Mouse (Mus musculus): ENCODE results near the gene Gm973.

- TF ChIP-seq POLR2A (IDR thresholded peaks at IDR 0.05; ENCODE audit: borderline replicate concordance, extremely low read depth, insufficient read depth, insufficient read length, poor library complexity, severe bottlenecking) (no peak), CTCF (IDR thresholded peaks at IDR 0.05; ENCODE audit: borderline replicate concordance, extremely low read depth, insufficient read depth, insufficient read length) (no peak)
Observed at GRCm38 (mm10) chr1:59520226-59520837, 4.3 kb downstream of the Gm973 start.

Measured in brain, embryonic 14.5 days (tissue).